Mouse (Mus musculus): ENCODE results near the gene Erbb4. TPM values are rescaled to one million over a fixed set of nuclear protein-coding genes. Genes with fewer than 3 reads are reported as not detected.

The Erbb4 gene
- polyA plus RNA-seq, 1 experiment: 0.28 TPM

GRCm38 (mm10) chr1:69023157-69023925, 84.5 kb downstream of the Erbb4 start:
- no peak for TF ChIP-seq POLR2A (IDR thresholded peaks at IDR 0.05; ENCODE audit: control insufficient read depth, low read depth, low read length)
- TF ChIP-seq CTCF (IDR thresholded peaks at IDR 0.05; ENCODE audit: control insufficient read depth, insufficient read depth, insufficient replicate concordance, low read depth, low read length): no peak
- H3K27ac ChIP-seq (ENCODE audit: control insufficient read depth, insufficient read depth, low read depth, low read length): no peak overlapping the region
- H3K4me3 ChIP-seq (ENCODE audit: control insufficient read depth, low read depth, low read length): no peak overlapping the region
- H3K27me3 ChIP-seq (ENCODE audit: control insufficient read depth, insufficient read depth, low read length): no peaks in the 10 kb centered on the region
- H3K36me3 ChIP-seq (ENCODE audit: control insufficient read depth, insufficient read depth, low read length): no peaks in the 10 kb centered on the region
- no peaks in the 10 kb centered on the region for H3K4me1 ChIP-seq (ENCODE audit: control insufficient read depth, insufficient read depth, low read length)

GRCm38 (mm10) chr1:69009800-69010505, 97.9 kb downstream of the Erbb4 start:
- no peaks in the 10 kb centered on the region for H3K27me3 ChIP-seq (ENCODE audit: control insufficient read depth, insufficient read depth, low read length)
- H3K36me3 ChIP-seq (ENCODE audit: control insufficient read depth, insufficient read depth, low read length): no peaks in the 10 kb centered on the region
- H3K4me1 ChIP-seq (ENCODE audit: control insufficient read depth, insufficient read depth, low read length): no peaks in the 10 kb centered on the region
- no peak overlapping the region for H3K4me3 ChIP-seq (ENCODE audit: control insufficient read depth, low read depth, low read length)
- no peak overlapping the region for H3K27ac ChIP-seq (ENCODE audit: control insufficient read depth, insufficient read depth, low read depth, low read length)
- no peak for TF ChIP-seq POLR2A (IDR thresholded peaks at IDR 0.05; ENCODE audit: control insufficient read depth, low read depth, low read length)
- TF ChIP-seq CTCF (IDR thresholded peaks at IDR 0.05; ENCODE audit: control insufficient read depth, insufficient read depth, insufficient replicate concordance, low read depth, low read length): no peak

GRCm38 (mm10) chr1:69001371-69001770, 106.5 kb downstream of the Erbb4 start:
- TF ChIP-seq CTCF (IDR thresholded peaks at IDR 0.05; ENCODE audit: control insufficient read depth, insufficient read depth, insufficient replicate concordance, low read depth, low read length): no peak
- no peak for TF ChIP-seq POLR2A (IDR thresholded peaks at IDR 0.05; ENCODE audit: control insufficient read depth, low read depth, low read length)
- Histone ChIP-seq H3K27ac (ENCODE audit: control insufficient read depth, insufficient read depth, low read depth, low read length) (no peak overlapping the region), H3K27me3 (ENCODE audit: control insufficient read depth, insufficient read depth, low read length) (no peaks in the 10 kb centered on the region), H3K36me3 (ENCODE audit: control insufficient read depth, insufficient read depth, low read length) (no peaks in the 10 kb centered on the region), H3K4me1 (ENCODE audit: control insufficient read depth, insufficient read depth, low read length) (no peaks in the 10 kb centered on the region), H3K4me3 (ENCODE audit: control insufficient read depth, low read depth, low read length) (no peak overlapping the region)

- H3K27me3 ChIP-seq (ENCODE audit: control insufficient read depth, insufficient read depth, low read length): no peaks in the 10 kb centered on the region
- no peak overlapping the region for H3K4me3 ChIP-seq (ENCODE audit: control insufficient read depth, low read depth, low read length)
- TF ChIP-seq POLR2A (IDR thresholded peaks at IDR 0.05; ENCODE audit: control insufficient read depth, low read depth, low read length): no peak
- TF ChIP-seq CTCF (IDR thresholded peaks at IDR 0.05; ENCODE audit: control insufficient read depth, insufficient read depth, insufficient replicate concordance, low read depth, low read length): no peak
- no peak overlapping the region for H3K27ac ChIP-seq (ENCODE audit: control insufficient read depth, insufficient read depth, low read depth, low read length)
- H3K36me3 ChIP-seq (ENCODE audit: control insufficient read depth, insufficient read depth, low read length): no peaks in the 10 kb centered on the region
- no peaks in the 10 kb centered on the region for H3K4me1 ChIP-seq (ENCODE audit: control insufficient read depth, insufficient read depth, low read length)
Observed at GRCm38 (mm10) chr1:68979251-68979650, 128.6 kb downstream of the Erbb4 start.

GRCm38 (mm10) chr1:68978571-68978970, 129.3 kb downstream of the Erbb4 start:
- Histone ChIP-seq H3K27me3 (ENCODE audit: control insufficient read depth, insufficient read depth, low read length) (no peaks in the 10 kb centered on the region), H3K4me1 (ENCODE audit: control insufficient read depth, insufficient read depth, low read length) (no peaks in the 10 kb centered on the region), H3K4me3 (ENCODE audit: control insufficient read depth, low read depth, low read length) (no peak overlapping the region), H3K27ac (ENCODE audit: control insufficient read depth, insufficient read depth, low read depth, low read length) (no peak overlapping the region), H3K36me3 (ENCODE audit: control insufficient read depth, insufficient read depth, low read length) (no peaks in the 10 kb centered on the region)
- TF ChIP-seq CTCF (IDR thresholded peaks at IDR 0.05; ENCODE audit: control insufficient read depth, insufficient read depth, insufficient replicate concordance, low read depth, low read length) (no peak), POLR2A (IDR thresholded peaks at IDR 0.05; ENCODE audit: control insufficient read depth, low read depth, low read length) (no peak)

GRCm38 (mm10) chr1:68973355-68974127, 134.3 kb downstream of the Erbb4 start:
- Histone ChIP-seq H3K36me3 (ENCODE audit: control insufficient read depth, insufficient read depth, low read length) (no peaks in the 10 kb centered on the region), H3K27me3 (ENCODE audit: control insufficient read depth, insufficient read depth, low read length) (no peaks in the 10 kb centered on the region), H3K4me1 (ENCODE audit: control insufficient read depth, insufficient read depth, low read length) (no peaks in the 10 kb centered on the region), H3K4me3 (ENCODE audit: control insufficient read depth, low read depth, low read length) (no peak overlapping the region), H3K27ac (ENCODE audit: control insufficient read depth, insufficient read depth, low read depth, low read length) (no peak overlapping the region)
- no peak for TF ChIP-seq CTCF (IDR thresholded peaks at IDR 0.05; ENCODE audit: control insufficient read depth, insufficient read depth, insufficient replicate concordance, low read depth, low read length)
- TF ChIP-seq POLR2A (IDR thresholded peaks at IDR 0.05; ENCODE audit: control insufficient read depth, low read depth, low read length): no peak

DNA sequence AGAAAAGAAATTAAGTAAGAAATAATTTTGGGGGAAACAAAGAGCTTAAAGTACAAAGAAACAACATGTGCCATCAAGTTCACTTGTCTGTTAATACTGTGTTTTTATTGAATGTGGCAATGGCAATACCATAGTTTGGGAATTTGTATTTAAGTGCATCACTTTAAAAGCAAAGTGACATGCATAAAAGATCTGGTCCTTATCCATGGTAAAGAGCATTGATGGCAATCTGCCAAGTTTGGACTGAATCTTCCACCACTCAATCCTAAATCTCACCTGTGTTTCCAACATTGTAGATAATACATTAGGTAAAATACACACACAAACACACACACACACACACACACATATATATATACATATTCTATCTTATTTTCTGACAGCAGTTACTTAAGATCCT, 143.7 kb downstream of the Erbb4 start:
- H3K4me3 ChIP-seq (ENCODE audit: control insufficient read depth, low read depth, low read length): no peak overlapping the region
- TF ChIP-seq POLR2A (IDR thresholded peaks at IDR 0.05; ENCODE audit: control insufficient read depth, low read depth, low read length) (no peak), CTCF (IDR thresholded peaks at IDR 0.05; ENCODE audit: control insufficient read depth, insufficient read depth, insufficient replicate concordance, low read depth, low read length) (no peak)
- no peaks in the 10 kb centered on the region for H3K4me1 ChIP-seq (ENCODE audit: control insufficient read depth, insufficient read depth, low read length)
- H3K36me3 ChIP-seq (ENCODE audit: control insufficient read depth, insufficient read depth, low read length): no peaks in the 10 kb centered on the region
- no peak overlapping the region for H3K27ac ChIP-seq (ENCODE audit: control insufficient read depth, insufficient read depth, low read depth, low read length)
- no peaks in the 10 kb centered on the region for H3K27me3 ChIP-seq (ENCODE audit: control insufficient read depth, insufficient read depth, low read length)
